9 mouse cellular contexts compared by ENCODE assay signal in genomic region chr15:95654211-95654897, GRCm38 (mm10). TPM values are rescaled to one million over a fixed set of nuclear protein-coding genes. Genes with fewer than 3 reads are reported as not detected.
DNase-seq lines count a peak whose midpoint lies in the region; ATAC-seq and TF ChIP-seq lines count a peak whose summit lies in the region.
"Had no signal": no experiment of that assay in that cellular context is flagged by ENCODE, and none has a peak within 500 bp of the region (broad histone marks: within the 10 kb centered on the region; RNA-seq: fewer than 3 reads in every experiment).

No protein-coding gene starts in this region.

- no peak overlapping the region for H3K9ac ChIP-seq in embryonic facial prominence, embryonic 15.5 days
- H3K9ac ChIP-seq in limb, embryonic 15.5 days: peak overlapping the region; percentile 37; the same call in 1 of the 2 replicates
- no peak overlapping the region for H3K9ac ChIP-seq in stomach, postnatal 0 days (ENCODE audit: low read length)

- no peaks in the 10 kb centered on the region for H3K9me3 ChIP-seq in embryonic facial prominence, embryonic 15.5 days (replicated peaks)
- no peaks in the 10 kb centered on the region for H3K9me3 ChIP-seq in limb, embryonic 15.5 days
- H3K9me3 ChIP-seq in stomach, postnatal 0 days (ENCODE audit: control insufficient read depth, low read length): no peaks in the 10 kb centered on the region

- H3K27me3 ChIP-seq in embryonic facial prominence, embryonic 15.5 days: peaks cover 61% of the 10 kb centered on the region
- H3K27me3 ChIP-seq in limb, embryonic 15.5 days: peaks cover 56% of the 10 kb centered on the region
- peaks cover 4% of the 10 kb centered on the region; the same call in 1 of the 2 replicates for H3K27me3 ChIP-seq in stomach, postnatal 0 days (ENCODE audit: control insufficient read depth, insufficient read depth, low read length)

- H3K4me3 ChIP-seq in embryonic facial prominence, embryonic 15.5 days (replicated peaks): peak overlapping the region; percentile 43
- H3K4me3 ChIP-seq in limb, embryonic 15.5 days: peak overlapping the region; percentile 47
- H3K4me3 ChIP-seq in stomach, postnatal 0 days (ENCODE audit: low read depth, low read length): peak overlapping the region; percentile 30

- ATAC-seq in embryonic facial prominence, embryonic 15.5 days (ENCODE audit: insufficient number of reproducible peaks, low FRiP score, low TSS enrichment, low read depth): peak; percentile 54
- no peak for ATAC-seq in limb, embryonic 15.5 days (ENCODE audit: insufficient number of reproducible peaks, low FRiP score, low TSS enrichment, low read depth)
- ATAC-seq in stomach, postnatal 0 days (ENCODE audit: low FRiP score, low TSS enrichment): peak; percentile 40; the same call in 1 of the 2 replicates

- H3K4me1 ChIP-seq in embryonic facial prominence, embryonic 15.5 days: peaks cover 16% of the 10 kb centered on the region
- H3K4me1 ChIP-seq in limb, embryonic 15.5 days: peaks cover 20% of the 10 kb centered on the region
- no peaks in the 10 kb centered on the region for H3K4me1 ChIP-seq in stomach, postnatal 0 days (replicated peaks; ENCODE audit: control insufficient read depth, insufficient read depth)

- peak overlapping the region; percentile 85 for H3K4me2 ChIP-seq in embryonic facial prominence, embryonic 15.5 days (replicated peaks)
- peak overlapping the region; percentile 90 for H3K4me2 ChIP-seq in limb, embryonic 15.5 days
- peak overlapping the region; percentile 53 for H3K4me2 ChIP-seq in stomach, postnatal 0 days (replicated peaks; ENCODE audit: low read depth)

- no peaks in the 10 kb centered on the region for H3K36me3 ChIP-seq in embryonic facial prominence, embryonic 15.5 days
- no peaks in the 10 kb centered on the region for H3K36me3 ChIP-seq in limb, embryonic 15.5 days
- H3K36me3 ChIP-seq in stomach, postnatal 0 days (ENCODE audit: control insufficient read depth, insufficient read depth, low read length): no peaks in the 10 kb centered on the region

- TF ChIP-seq CTCF in stomach, postnatal 0 days (IDR thresholded peaks at IDR 0.05; ENCODE audit: low read depth): no peak

- DNase-seq in adrenal gland, postnatal 10 days: peak; percentile 25
- no peak for DNase-seq in adrenal gland, adult 18-20 months (ENCODE audit: low spot score in 2 of 2)
- DNase-seq in left cerebral cortex, postnatal 36 days (ENCODE audit: low spot score in 2 of 2): peak; percentile 14 to 15
- no peak for DNase-seq in left cerebral cortex, adult 11 months (ENCODE audit: low spot score)
- DNase-seq in stomach, postnatal 0 days (ENCODE audit: low spot score): peak; percentile 14
- no peak for DNase-seq in spleen, postnatal 36 days (ENCODE audit: low spot score in 2 of 2)

- WGBS in embryonic facial prominence, embryonic 15.5 days: under 1% methylated on average over 49 of the region's 49 CpGs
- 1% methylated on average over 49 of the region's 49 CpGs for WGBS in limb, embryonic 15.5 days
- 1% methylated on average over 44 of the region's 49 CpGs for WGBS in stomach, postnatal 0 days

- H3K27ac ChIP-seq in embryonic facial prominence, embryonic 15.5 days (replicated peaks): no peak overlapping the region
- H3K27ac ChIP-seq in limb, embryonic 15.5 days: peak overlapping the region; percentile 38; the same call in 1 of the 2 replicates
- no peak overlapping the region for H3K27ac ChIP-seq in stomach, postnatal 0 days (replicated peaks)

- intact Hi-C loops in left cerebral cortex, postnatal 36 days (cut with DNase I): no loop called here

- no peak for TF ChIP-seq EP300 in stomach, postnatal 0 days (optimal IDR thresholded peaks at IDR 0.05)

RNA-seq across cellular contexts. Expression of gene Dbx2, which starts 1.4 kb away (rescaled TPM):
- not detected for total RNA-seq in adrenal gland, postnatal 10 days (2021)
- total RNA-seq in adrenal gland, adult 18-20 months (2021): not detected
- total RNA-seq in left cerebral cortex, postnatal 36 days (2021): 10 to 100 TPM; 19.9 to 22.2 TPM
- polyA plus RNA-seq in embryonic facial prominence, embryonic 15.5 days (2015; fragmentation: Nextera tagmentation; extraction: Ambion mirVana): 0.64 and 0.91 TPM in 2 replicates
- 10.8 and 12.7 TPM in 2 replicates for polyA plus RNA-seq in limb, embryonic 15.5 days (2015; fragmentation: Nextera tagmentation; extraction: Ambion mirVana)
- polyA plus RNA-seq in stomach, postnatal 0 days (2015; fragmentation: Nextera tagmentation; extraction: Ambion mirVana): not detected in 2 replicates
- total RNA-seq: liver, adult 2 months had no signal
- polyA plus RNA-seq: liver, adult 2 months had no signal

Comparison
In these comparisons a context has a peak if more than half of its experiments do, and no peak if none do; other contexts are left out.
1. DNase-seq: peak in adrenal gland, postnatal 10 days (single experiment), left cerebral cortex, postnatal 36 days (2 of 2) and stomach, postnatal 0 days (single experiment); none in adrenal gland, adult 18-20 months (0 of 2), left cerebral cortex, adult 11 months (single experiment) and spleen, postnatal 36 days (0 of 2).
2. RNA of gene Dbx2, which starts 1.4 kb away (total RNA-seq): 19.9 to 22.2 TPM in left cerebral cortex, postnatal 36 days; not detected in adrenal gland, postnatal 10 days and not detected in adrenal gland, adult 18-20 months; every median in the first group is over 10 times any median in the second.
3. Peak in every context shown above with its lines, with median percentiles within 50 percentile points of each other: H3K4me2 ChIP-seq and H3K4me3 ChIP-seq.